Mouse (Mus musculus): ENCODE measurements at regions not wholly inside any gene's neighbourhood (a gene's known extent, or its start where the extent isn't known, plus 50 kb on each side); places are given as distances from the start of the nearest gene placed in this dataset.

DNA sequence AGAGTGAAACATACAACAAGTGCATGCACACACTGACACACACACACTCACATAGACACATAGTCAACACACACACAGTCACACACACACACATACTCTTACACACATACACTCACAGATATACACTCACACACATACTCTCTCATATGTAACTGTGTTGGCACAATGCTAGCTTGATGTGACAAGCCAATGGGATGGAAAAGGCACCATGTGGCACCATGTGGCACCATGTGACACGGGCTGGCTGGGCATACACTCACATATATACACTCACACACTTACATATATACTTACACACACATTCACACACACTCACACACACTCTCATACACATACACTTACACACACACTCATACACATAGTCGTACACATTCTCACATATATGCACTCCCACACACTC is 67.0 kb upstream of the Phyhipl start:
- H3K27me3 ChIP-seq (ENCODE audit: control insufficient read depth, insufficient read depth, low read length, poor library complexity, severe bottlenecking): no peaks in the 10 kb centered on the region
- no peak overlapping the region for H3K9ac ChIP-seq (ENCODE audit: low read depth, poor library complexity, severe bottlenecking)
- H3K36me3 ChIP-seq (ENCODE audit: control insufficient read depth, insufficient read depth, low read length, poor library complexity, severe bottlenecking): no peaks in the 10 kb centered on the region
- no peaks in the 10 kb centered on the region for H3K4me1 ChIP-seq (ENCODE audit: control insufficient read depth, insufficient read depth, low read length)
- TF ChIP-seq POLR2A (IDR thresholded peaks at IDR 0.05; ENCODE audit: insufficient read depth, low read length): no peak
- no peak for TF ChIP-seq EP300 (IDR thresholded peaks at IDR 0.05; ENCODE audit: insufficient read depth, low read depth, low read length)
- no peak for TF ChIP-seq CTCF (IDR thresholded peaks at IDR 0.05; ENCODE audit: low read depth, low read length)
- no peak overlapping the region for H3K4me3 ChIP-seq (ENCODE audit: low read depth, low read length)
- no peaks in the 10 kb centered on the region for H3K9me3 ChIP-seq (replicated peaks; ENCODE audit: control insufficient read depth, insufficient read depth, low read length, poor library complexity, severe bottlenecking)
- no peak overlapping the region for H3K27ac ChIP-seq (ENCODE audit: insufficient read depth, low read length)

DNA sequence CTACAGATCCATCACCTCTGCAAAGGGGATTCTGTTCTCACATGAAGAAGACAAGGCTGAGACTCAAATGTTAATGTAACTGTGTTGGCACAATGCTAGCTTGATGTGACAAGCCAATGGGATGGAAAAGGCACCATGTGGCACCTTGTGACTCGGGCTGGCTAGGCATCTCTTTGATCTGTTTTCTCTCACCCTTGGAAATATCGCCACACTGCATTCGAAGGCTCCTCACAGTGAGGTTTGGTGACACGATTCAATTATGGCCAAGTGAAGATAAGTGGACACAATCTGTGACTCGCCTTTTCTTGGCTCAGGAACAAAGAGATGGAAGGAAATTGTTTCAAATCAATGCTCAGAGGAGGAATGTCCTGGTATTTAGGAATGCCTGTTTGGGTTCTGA is 66.6 kb upstream of the Phyhipl start:
- no peak overlapping the region for H3K4me3 ChIP-seq (ENCODE audit: low read depth, low read length)
- no peak overlapping the region for H3K27ac ChIP-seq (ENCODE audit: insufficient read depth, low read length)
- TF ChIP-seq EP300 (IDR thresholded peaks at IDR 0.05; ENCODE audit: insufficient read depth, low read depth, low read length): no peak
- TF ChIP-seq POLR2A (IDR thresholded peaks at IDR 0.05; ENCODE audit: insufficient read depth, low read length): no peak
- TF ChIP-seq CTCF (IDR thresholded peaks at IDR 0.05; ENCODE audit: low read depth, low read length): no peak
- H3K36me3 ChIP-seq (ENCODE audit: control insufficient read depth, insufficient read depth, low read length, poor library complexity, severe bottlenecking): no peaks in the 10 kb centered on the region
- H3K9ac ChIP-seq (ENCODE audit: low read depth, poor library complexity, severe bottlenecking): no peak overlapping the region
- H3K27me3 ChIP-seq (ENCODE audit: control insufficient read depth, insufficient read depth, low read length, poor library complexity, severe bottlenecking): no peaks in the 10 kb centered on the region
- H3K4me1 ChIP-seq (ENCODE audit: control insufficient read depth, insufficient read depth, low read length): no peaks in the 10 kb centered on the region
- H3K9me3 ChIP-seq (replicated peaks; ENCODE audit: control insufficient read depth, insufficient read depth, low read length, poor library complexity, severe bottlenecking): no peaks in the 10 kb centered on the region

DNA sequence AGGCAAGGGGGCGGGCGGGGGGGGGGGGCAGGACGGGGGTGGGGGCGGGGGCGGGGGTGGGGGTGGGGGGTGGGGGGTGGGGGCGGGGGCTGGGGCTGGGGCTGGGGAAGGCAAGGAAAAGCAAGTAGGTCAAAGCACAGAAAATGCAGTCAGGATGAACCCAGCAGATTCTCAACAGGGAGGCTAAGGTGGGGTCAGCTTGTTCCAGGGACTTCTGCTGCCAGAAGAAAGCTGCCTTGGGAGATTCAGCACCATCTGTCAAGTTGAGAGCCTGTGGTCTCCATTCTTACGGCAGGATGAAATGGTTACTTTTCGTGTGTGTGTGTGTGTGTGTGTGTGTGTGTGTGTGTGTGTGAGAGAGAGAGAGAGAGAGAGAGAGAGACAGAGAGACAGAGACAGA is 61.7 kb upstream of the Phyhipl start:
- Histone ChIP-seq H3K9ac (ENCODE audit: low read depth, poor library complexity, severe bottlenecking) (no peak overlapping the region), H3K4me3 (ENCODE audit: low read depth, low read length) (no peak overlapping the region), H3K4me1 (ENCODE audit: control insufficient read depth, insufficient read depth, low read length) (no peaks in the 10 kb centered on the region), H3K27ac (ENCODE audit: insufficient read depth, low read length) (peak overlapping the region; percentile 92), H3K27me3 (ENCODE audit: control insufficient read depth, insufficient read depth, low read length, poor library complexity, severe bottlenecking) (no peaks in the 10 kb centered on the region), H3K36me3 (ENCODE audit: control insufficient read depth, insufficient read depth, low read length, poor library complexity, severe bottlenecking) (no peaks in the 10 kb centered on the region), H3K9me3 (replicated peaks; ENCODE audit: control insufficient read depth, insufficient read depth, low read length, poor library complexity, severe bottlenecking) (no peaks in the 10 kb centered on the region)
- TF ChIP-seq CTCF (IDR thresholded peaks at IDR 0.05; ENCODE audit: low read depth, low read length) (no peak), POLR2A (IDR thresholded peaks at IDR 0.05; ENCODE audit: insufficient read depth, low read length) (no peak), EP300 (IDR thresholded peaks at IDR 0.05; ENCODE audit: insufficient read depth, low read depth, low read length) (no peak)

DNA sequence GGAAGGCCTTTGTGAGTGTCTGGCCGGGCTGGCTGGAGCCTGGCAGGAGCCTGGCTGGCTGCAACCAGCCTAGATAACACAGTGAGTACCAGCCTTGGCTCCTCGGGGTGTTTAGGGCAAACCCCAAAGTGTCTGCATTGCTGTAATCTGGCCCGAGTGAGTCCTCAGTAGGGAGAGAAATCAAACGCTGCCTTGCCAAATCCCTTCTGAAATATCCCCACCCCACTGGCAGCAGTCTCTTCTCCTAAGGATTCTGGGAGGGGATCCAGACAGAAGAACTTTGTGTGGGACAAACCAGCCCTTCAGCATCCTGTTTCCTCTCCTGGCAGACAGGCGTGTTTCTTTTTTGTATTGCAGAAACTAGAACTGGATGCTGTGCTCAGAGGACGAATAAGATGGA is 61.3 kb upstream of the Phyhipl start:
- TF ChIP-seq POLR2A (IDR thresholded peaks at IDR 0.05; ENCODE audit: insufficient read depth, low read length) (no peak), EP300 (IDR thresholded peaks at IDR 0.05; ENCODE audit: insufficient read depth, low read depth, low read length) (no peak)
- H3K27me3 ChIP-seq (ENCODE audit: control insufficient read depth, insufficient read depth, low read length, poor library complexity, severe bottlenecking): no peaks in the 10 kb centered on the region
- H3K9ac ChIP-seq (ENCODE audit: low read depth, poor library complexity, severe bottlenecking): peak overlapping the region; percentile 18; the same call in 1 of the 2 replicates
- no peaks in the 10 kb centered on the region for H3K4me1 ChIP-seq (ENCODE audit: control insufficient read depth, insufficient read depth, low read length)
- H3K4me3 ChIP-seq (ENCODE audit: low read depth, low read length): no peak overlapping the region
- no peaks in the 10 kb centered on the region for H3K36me3 ChIP-seq (ENCODE audit: control insufficient read depth, insufficient read depth, low read length, poor library complexity, severe bottlenecking)
- no peaks in the 10 kb centered on the region for H3K9me3 ChIP-seq (replicated peaks; ENCODE audit: control insufficient read depth, insufficient read depth, low read length, poor library complexity, severe bottlenecking)
- H3K27ac ChIP-seq (ENCODE audit: insufficient read depth, low read length): peak overlapping the region; percentile 83

DNA sequence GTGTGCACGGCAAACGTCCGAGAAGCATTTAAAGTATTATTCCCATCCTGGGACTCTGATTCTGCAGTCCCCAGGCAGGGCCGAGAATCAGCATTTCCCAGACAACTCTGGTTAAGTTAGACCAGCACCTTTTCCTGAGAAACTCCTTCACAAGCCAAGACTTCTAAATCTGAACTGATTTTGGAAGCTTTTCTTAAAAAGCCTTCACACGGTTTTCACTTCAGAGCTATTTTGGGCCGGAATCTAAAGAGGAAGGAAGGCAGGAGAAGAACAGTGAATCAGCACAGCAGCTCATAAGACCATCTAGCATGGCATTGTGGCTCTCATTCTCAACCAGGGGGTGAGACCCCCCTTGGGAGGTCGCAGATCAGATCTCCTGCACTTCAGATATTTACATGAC is 57.5 kb upstream of the Phyhipl start:
- H3K9me3 ChIP-seq (replicated peaks; ENCODE audit: control insufficient read depth, insufficient read depth, low read length, poor library complexity, severe bottlenecking): no peaks in the 10 kb centered on the region
- H3K4me1 ChIP-seq (ENCODE audit: control insufficient read depth, insufficient read depth, low read length): peaks cover 2% of the 10 kb centered on the region
- no peak overlapping the region for H3K27ac ChIP-seq (ENCODE audit: insufficient read depth, low read length)
- no peak overlapping the region for H3K4me3 ChIP-seq (ENCODE audit: low read depth, low read length)
- H3K36me3 ChIP-seq (ENCODE audit: control insufficient read depth, insufficient read depth, low read length, poor library complexity, severe bottlenecking): no peaks in the 10 kb centered on the region
- TF ChIP-seq CTCF (IDR thresholded peaks at IDR 0.05; ENCODE audit: low read depth, low read length) (no peak), POLR2A (IDR thresholded peaks at IDR 0.05; ENCODE audit: insufficient read depth, low read length) (no peak), EP300 (IDR thresholded peaks at IDR 0.05; ENCODE audit: insufficient read depth, low read depth, low read length) (no peak)
- no peak overlapping the region for H3K9ac ChIP-seq (ENCODE audit: low read depth, poor library complexity, severe bottlenecking)
- H3K27me3 ChIP-seq (ENCODE audit: control insufficient read depth, insufficient read depth, low read length, poor library complexity, severe bottlenecking): no peaks in the 10 kb centered on the region

DNA sequence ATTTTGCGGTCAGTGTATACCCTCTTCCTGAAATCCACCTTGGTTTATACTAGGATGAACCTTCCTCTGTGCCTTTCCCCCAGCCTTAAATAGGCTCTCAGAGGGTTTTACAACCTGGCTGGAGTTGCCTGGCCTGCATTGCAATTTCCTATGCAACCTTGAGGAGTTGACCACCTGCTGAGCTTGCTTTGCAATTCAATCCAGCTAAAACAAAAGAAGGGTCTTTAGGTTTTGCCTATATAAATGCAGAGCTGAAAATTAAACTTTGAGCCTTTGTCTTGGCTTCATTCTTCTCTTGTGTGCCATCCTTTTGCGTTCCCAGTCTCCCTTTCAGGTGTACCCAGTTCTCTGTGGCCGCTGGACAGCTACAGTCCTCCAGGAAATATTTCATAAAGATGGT is 53.0 kb upstream of the Phyhipl start:
- Histone ChIP-seq H3K27me3 (ENCODE audit: control insufficient read depth, insufficient read depth, low read length, poor library complexity, severe bottlenecking) (no peaks in the 10 kb centered on the region), H3K9me3 (replicated peaks; ENCODE audit: control insufficient read depth, insufficient read depth, low read length, poor library complexity, severe bottlenecking) (no peaks in the 10 kb centered on the region), H3K27ac (ENCODE audit: insufficient read depth, low read length) (no peak overlapping the region), H3K36me3 (ENCODE audit: control insufficient read depth, insufficient read depth, low read length, poor library complexity, severe bottlenecking) (no peaks in the 10 kb centered on the region), H3K4me1 (ENCODE audit: control insufficient read depth, insufficient read depth, low read length) (peaks cover 2% of the 10 kb centered on the region), H3K4me3 (ENCODE audit: low read depth, low read length) (no peak overlapping the region), H3K9ac (ENCODE audit: low read depth, poor library complexity, severe bottlenecking) (no peak overlapping the region)
- TF ChIP-seq POLR2A (IDR thresholded peaks at IDR 0.05; ENCODE audit: insufficient read depth, low read length) (no peak), EP300 (IDR thresholded peaks at IDR 0.05; ENCODE audit: insufficient read depth, low read depth, low read length) (no peak), CTCF (IDR thresholded peaks at IDR 0.05; ENCODE audit: low read depth, low read length) (no peak)

Data from ES-Bruce4 (cell line).